Mouse (Mus musculus) midbrain, postnatal 0 days (tissue): ENCODE data around the gene Olfr1009. TPM values are rescaled to one million over a fixed set of nuclear protein-coding genes. Genes with fewer than 3 reads are reported as not detected.

Source experiments
- ATAC-seq: fragments of 200-750 bp; cut with Nextera tagmentation; 2 replicates; pipeline ENCODE4 v1.8.0; 2017; ENCODE audit warnings: moderate number of reproducible peaks, mild to moderate bottlenecking, moderate TSS enrichment, moderate library complexity; ENCODE audit not compliant: low FRiP score
- DNase-seq: peaks from one replicate; pipeline ENCODE4 v3.0.0-alpha.2; 2015; ENCODE audit warnings: low spot score
- H3K27ac ChIP-seq: fragments of 300-500 bp; sonication (generic); 2 replicates; pipeline ENCODE4 v1.5.1; 2014; ENCODE audit warnings: low read depth, mild to moderate bottlenecking, low read length, mixed read lengths
- H3K27me3 ChIP-seq: fragments of 300-500 bp; sonication (generic); 2 replicates; pipeline ENCODE4 v1.6.1; 2014; ENCODE audit warnings: low read length, control low read depth, mixed read lengths; ENCODE audit not compliant: insufficient read depth
- H3K36me3 ChIP-seq: fragments of 300-500 bp; sonication (generic); 2 replicates; pipeline ENCODE4 v1.6.1; 2014; ENCODE audit warnings: low read length, control low read depth, mixed read lengths; ENCODE audit not compliant: insufficient read depth
- H3K4me1 ChIP-seq: fragments of 300-500 bp; sonication (generic); 2 replicates; pipeline ENCODE4 v1.6.1; 2014; ENCODE audit warnings: mild to moderate bottlenecking, control low read depth, antibody characterized with exemption, low read length, mixed read lengths; ENCODE audit not compliant: insufficient read depth
- H3K4me2 ChIP-seq: fragments of 300-500 bp; sonication (generic); 2 replicates; pipeline ENCODE4 v1.6.1; 2014; ENCODE audit warnings: low read depth, mild to moderate bottlenecking, low read length, mixed read lengths; ENCODE audit not compliant: poor library complexity, severe bottlenecking
- H3K4me3 ChIP-seq: fragments of 300-500 bp; sonication (generic); 2 replicates; pipeline ENCODE4 v1.5.1; 2014; ENCODE audit warnings: low read depth, mild to moderate bottlenecking, low read length, moderate library complexity
- H3K9ac ChIP-seq: fragments of 300-500 bp; sonication (generic); replicated peaks from 2 replicates; pipeline ENCODE4 v1.6.1; 2014; ENCODE audit warnings: mild to moderate bottlenecking, low read length, moderate library complexity, mixed read lengths; ENCODE audit not compliant: poor library complexity, severe bottlenecking
- H3K9me3 ChIP-seq: fragments of 300-500 bp; sonication (generic); 2 replicates; pipeline ENCODE4 v1.6.1; 2016; ENCODE audit warnings: low read length, control low read depth
- CTCF ChIP-seq: IDR thresholded peaks from 2 replicates; pipeline ENCODE4 v1.5.1; 2016; ENCODE audit warnings: antibody characterized with exemption, mild to moderate bottlenecking
- WGBS: fragments of 180-500 bp; shearing (Covaris S2); extraction: QIAGEN DNeasy Blood & Tissue Kit; methylation state at CpG from one replicate; pipeline ENCODE4 v1.1.7; 2014; 5-methylcytosine and 5-hydroxymethylcytosine counted together
- polyA plus RNA-seq: library from polyadenylated mRNA; unstranded; fragments of >200 nt; fragmentation: Nextera tagmentation; extraction: Ambion mirVana; gene quantifications from 2 replicates; pipeline ENCODE4 v1.2.1, GENCODE M21; 2015
- total RNA-seq: library from RNA; depleted of rRNA; stranded (reverse); fragments of >200 nt; gene quantifications from 2 replicates; pipeline ENCODE4 v1.2.3, GENCODE M21; 2014; rRNA removed

Olfr1009 gene
- total and polyA plus RNA-seq, 2 experiments from 2014 or later = not detected

DNA sequence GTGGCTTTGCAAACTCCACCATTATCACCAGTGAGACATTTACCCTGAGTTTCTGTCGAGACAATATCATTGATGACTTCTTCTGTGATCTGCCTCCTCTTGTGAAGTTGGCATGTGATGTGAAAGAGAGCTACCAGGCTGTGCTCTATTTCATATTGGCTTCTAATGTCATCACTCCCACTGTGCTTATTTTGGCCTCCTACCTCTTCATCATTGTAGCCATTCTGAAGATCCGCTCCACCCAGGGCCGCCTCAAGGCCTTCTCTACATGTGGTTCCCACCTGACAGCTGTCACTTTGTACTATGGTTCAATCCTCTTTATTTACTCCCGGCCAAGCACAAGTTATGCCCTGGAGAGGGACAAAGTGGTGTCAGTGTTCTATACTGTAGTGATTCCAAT is 38.6 kb downstream of the Olfr1009 start:
- Histone ChIP-seq H3K27ac (no peak overlapping the region), H3K9me3 (no peaks in the 10 kb centered on the region), H3K9ac (no peak overlapping the region), H3K4me2 (no peak overlapping the region), H3K36me3 (no peaks in the 10 kb centered on the region), H3K27me3 (no peaks in the 10 kb centered on the region), H3K4me1 (no peaks in the 10 kb centered on the region), H3K4me3 (no peak overlapping the region)
- no peak for TF ChIP-seq CTCF
- DNase-seq = peak; percentile 5
- no peak for ATAC-seq
- WGBS = 82% methylated on average over 4 of the region's 4 CpGs

- Histone ChIP-seq H3K4me1 (no peaks in the 10 kb centered on the region), H3K9ac (no peak within 1 kb of the TSS), H3K4me3 (no peak within 1 kb of the TSS), H3K4me2 (no peak within 1 kb of the TSS), H3K9me3 (no peaks in the 10 kb centered on the region), H3K27me3 (no peaks in the 10 kb centered on the region), H3K27ac (no peak within 1 kb of the TSS), H3K36me3 (no peaks in the 10 kb centered on the region)
- no peak for TF ChIP-seq CTCF
- no peak for ATAC-seq
- 85% methylated on average over 1 of the region's 1 CpGs for WGBS
- DNase-seq = no peak
These were observed 47.4 kb downstream of the Olfr1009 start, which contains the start of gene Olfr1012 for GRCm38 (mm10) chr2:85762666-85763065. Gene Olfr1012, minus strand, starts transcription at chr2:85762766.

- no peaks in the 10 kb centered on the region for H3K4me1 ChIP-seq
- H3K9ac ChIP-seq = no peak within 1 kb of the TSS
- no peaks in the 10 kb centered on the region for H3K27me3 ChIP-seq
- no peaks in the 10 kb centered on the region for H3K36me3 ChIP-seq
- ATAC-seq (no peak), DNase-seq (no peak)
- no peak within 1 kb of the TSS for H3K27ac ChIP-seq
- TF ChIP-seq CTCF = no peak
- H3K4me3 ChIP-seq = no peak within 1 kb of the TSS
- H3K4me2 ChIP-seq = no peak within 1 kb of the TSS
- no peaks in the 10 kb centered on the region for H3K9me3 ChIP-seq
These were observed 51.6 kb downstream of the Olfr1009 start, which contains the start of gene Olfr1013 for GRCm38 (mm10) chr2:85766798-85767197. Gene Olfr1013, plus strand, starts transcription at chr2:85767098.

GRCm38 (mm10) chr2:85772413-85772812 is 57.2 kb downstream of the Olfr1009 start, which contains the start of gene Olfr1014:
Gene Olfr1014, plus strand, starts transcription at chr2:85772713.
- no peak within 1 kb of the TSS for H3K27ac ChIP-seq
- no peaks in the 10 kb centered on the region for H3K36me3 ChIP-seq
- no peak within 1 kb of the TSS for H3K4me3 ChIP-seq
- H3K27me3 ChIP-seq = no peaks in the 10 kb centered on the region
- H3K9me3 ChIP-seq = no peaks in the 10 kb centered on the region
- H3K4me1 ChIP-seq = no peaks in the 10 kb centered on the region
- no peak for TF ChIP-seq CTCF
- ATAC-seq = no peak
- no peak for DNase-seq
- H3K9ac ChIP-seq = no peak within 1 kb of the TSS
- no peak within 1 kb of the TSS for H3K4me2 ChIP-seq

Other genes with a start within 250 kb of the Olfr1009 start
- gene 4833423E24Rik, start 196.4 kb upstream of the Olfr1009 start, total RNA-seq = 0.05 and 0.24 TPM in 2 replicates
- gene 4833423E24Rik, start 196.4 kb upstream of the Olfr1009 start, polyA plus RNA-seq = 0.41 and 0.56 TPM in 2 replicates
- not detected in 2 replicates for gene Olfr996, start 136.2 kb upstream of the Olfr1009 start, total RNA-seq
- not detected in 2 replicates for gene Olfr996, start 136.2 kb upstream of the Olfr1009 start, polyA plus RNA-seq
- not detected in 2 replicates for gene Olfr998, start 126.5 kb upstream of the Olfr1009 start, total RNA-seq
- gene Olfr998, start 126.5 kb upstream of the Olfr1009 start, polyA plus RNA-seq = not detected in 2 replicates
- not detected in 2 replicates for gene Olfr1000, start 103.5 kb upstream of the Olfr1009 start, total RNA-seq
- gene Olfr1000, start 103.5 kb upstream of the Olfr1009 start, polyA plus RNA-seq = not detected in 2 replicates
- gene Olfr1002, start 64.7 kb upstream of the Olfr1009 start, total RNA-seq = not detected in 2 replicates
- gene Olfr1002, start 64.7 kb upstream of the Olfr1009 start, polyA plus RNA-seq = not detected in 2 replicates
- gene Olfr154, start 51.0 kb upstream of the Olfr1009 start, total RNA-seq = not detected in 2 replicates
- gene Olfr154, start 51.0 kb upstream of the Olfr1009 start, polyA plus RNA-seq = not detected in 2 replicates
- not detected in 2 replicates for gene Olfr1006, start 36.7 kb upstream of the Olfr1009 start, total RNA-seq
- not detected in 2 replicates for gene Olfr1006, start 36.7 kb upstream of the Olfr1009 start, polyA plus RNA-seq
- gene Olfr1008, start 26.0 kb upstream of the Olfr1009 start, total RNA-seq = not detected in 2 replicates
- gene Olfr1008, start 26.0 kb upstream of the Olfr1009 start, polyA plus RNA-seq = not detected in 2 replicates
- not detected in 2 replicates for gene Olfr1012, start 47.3 kb downstream of the Olfr1009 start, total RNA-seq
- gene Olfr1012, start 47.3 kb downstream of the Olfr1009 start, polyA plus RNA-seq = not detected in 2 replicates
- not detected in 2 replicates for gene Olfr1013, start 51.7 kb downstream of the Olfr1009 start, total RNA-seq
- not detected in 2 replicates for gene Olfr1013, start 51.7 kb downstream of the Olfr1009 start, polyA plus RNA-seq
- not detected in 2 replicates for gene Olfr1014, start 57.3 kb downstream of the Olfr1009 start, total RNA-seq
- gene Olfr1014, start 57.3 kb downstream of the Olfr1009 start, polyA plus RNA-seq = not detected in 2 replicates
- not detected in 2 replicates for gene Olfr1015, start 66.6 kb downstream of the Olfr1009 start, total RNA-seq
- not detected in 2 replicates for gene Olfr1015, start 66.6 kb downstream of the Olfr1009 start, polyA plus RNA-seq
- not detected in 2 replicates for gene Olfr1016, start 87.1 kb downstream of the Olfr1009 start, total RNA-seq
- gene Olfr1016, start 87.1 kb downstream of the Olfr1009 start, polyA plus RNA-seq = not detected in 2 replicates
- gene Olfr1018, start 103.1 kb downstream of the Olfr1009 start, total RNA-seq = not detected in 2 replicates
- gene Olfr1018, start 103.1 kb downstream of the Olfr1009 start, polyA plus RNA-seq = not detected in 2 replicates
- gene Olfr1019, start 130.1 kb downstream of the Olfr1009 start, total RNA-seq = 0.93 TPM in 1 of 2 replicates, not detected in the other
- gene Olfr1019, start 130.1 kb downstream of the Olfr1009 start, polyA plus RNA-seq = not detected in 2 replicates
- gene Olfr1020, start 131.6 kb downstream of the Olfr1009 start, total RNA-seq = not detected in 2 replicates
- not detected in 2 replicates for gene Olfr1020, start 131.6 kb downstream of the Olfr1009 start, polyA plus RNA-seq
- gene Olfr1022, start 153.2 kb downstream of the Olfr1009 start, total RNA-seq = not detected in 2 replicates
- not detected in 2 replicates for gene Olfr1022, start 153.2 kb downstream of the Olfr1009 start, polyA plus RNA-seq
- 0.05 TPM in 1 of 2 replicates, not detected in the other for gene Olfr1023, start 170.2 kb downstream of the Olfr1009 start, total RNA-seq
- gene Olfr1023, start 170.2 kb downstream of the Olfr1009 start, polyA plus RNA-seq = not detected in 2 replicates
- not detected in 2 replicates for gene Olfr1024, start 189.6 kb downstream of the Olfr1009 start, total RNA-seq
- not detected in 2 replicates for gene Olfr1024, start 189.6 kb downstream of the Olfr1009 start, polyA plus RNA-seq
- not detected in 2 replicates for gene Olfr1025-ps1, start 199.8 kb downstream of the Olfr1009 start, total RNA-seq
- 0.11 TPM in 1 of 2 replicates, not detected in the other for gene Olfr1025-ps1, start 199.8 kb downstream of the Olfr1009 start, polyA plus RNA-seq
- not detected in 2 replicates for gene Olfr1026, start 206.1 kb downstream of the Olfr1009 start, total RNA-seq
- not detected in 2 replicates for gene Olfr1026, start 206.1 kb downstream of the Olfr1009 start, polyA plus RNA-seq
- gene Olfr1028, start 235.0 kb downstream of the Olfr1009 start, total RNA-seq = not detected in 2 replicates
- gene Olfr1028, start 235.0 kb downstream of the Olfr1009 start, polyA plus RNA-seq = not detected in 2 replicates